Mouse (Mus musculus) embryonic facial prominence, embryonic 14.5 days (tissue): Measurements from ENCODE around the gene Acss1. TPM values are rescaled to one million over a fixed set of nuclear protein-coding genes. Genes with fewer than 3 reads are reported as not detected.

Experiments
- ATAC-seq: fragments of 200-750 bp; cut with Nextera tagmentation; 2 replicates; pipeline ENCODE4 v1.8.0; 2017; ENCODE audit warnings: low read depth, moderate number of reproducible peaks, moderate TSS enrichment
- DNase-seq: peaks from one replicate; pipeline ENCODE4 v3.0.0-alpha.2; 2015; ENCODE audit warnings: low spot score
- H3K27ac ChIP-seq: fragments of 300-500 bp; sonication (generic); replicated peaks from 2 replicates; pipeline ENCODE4 v1.5.1; 2014; ENCODE audit warnings: low read depth, mild to moderate bottlenecking, low read length, moderate library complexity
- H3K27me3 ChIP-seq: fragments of 300-500 bp; sonication (generic); replicated peaks from 2 replicates; pipeline ENCODE4 v1.6.1; 2014; ENCODE audit warnings: low read length; ENCODE audit not compliant: control insufficient read depth, insufficient read depth
- H3K36me3 ChIP-seq: fragments of 300-500 bp; sonication (generic); 2 replicates; pipeline ENCODE4 v1.6.1; 2014; ENCODE audit warnings: low read length, mixed read lengths; ENCODE audit not compliant: control insufficient read depth, insufficient read depth
- H3K4me1 ChIP-seq: fragments of 300-500 bp; sonication (generic); 2 replicates; pipeline ENCODE4 v1.6.1; 2014; ENCODE audit warnings: antibody characterized with exemption, low read length; ENCODE audit not compliant: control insufficient read depth, insufficient read depth
- H3K4me2 ChIP-seq: fragments of 300-500 bp; sonication (generic); 2 replicates; pipeline ENCODE4 v1.6.1; 2014; ENCODE audit warnings: low read depth, mild to moderate bottlenecking, low read length, moderate library complexity, mixed read lengths
- H3K4me3 ChIP-seq: fragments of 300-500 bp; sonication (generic); 2 replicates; pipeline ENCODE4 v1.5.1; 2014; ENCODE audit warnings: low read depth, mild to moderate bottlenecking, low read length
- H3K9ac ChIP-seq: fragments of 300-500 bp; sonication (generic); 2 replicates; pipeline ENCODE4 v1.6.1; 2014; ENCODE audit warnings: low read depth, mild to moderate bottlenecking, low read length, moderate library complexity, mixed read lengths
- H3K9me3 ChIP-seq: fragments of 300-500 bp; sonication (generic); 2 replicates; pipeline ENCODE4 v1.6.1; 2016; ENCODE audit warnings: low read length; ENCODE audit not compliant: control insufficient read depth
- WGBS: fragments of 180-500 bp; shearing (Covaris S2); extraction: QIAGEN DNeasy Blood & Tissue Kit; methylation state at CpG from one replicate; pipeline ENCODE4 v1.1.7; 2014; 5-methylcytosine and 5-hydroxymethylcytosine counted together
- polyA plus RNA-seq: library from polyadenylated mRNA; unstranded; fragments of >200 nt; fragmentation: Nextera tagmentation; extraction: Ambion mirVana; gene quantifications from 2 replicates; pipeline ENCODE4 v1.2.1, GENCODE M21; 2014

Gene Acss1
- polyA plus RNA-seq, 1 experiment from 2014 or later, result 7.8 TPM

- DNase-seq (no peak), ATAC-seq (no peak)
- H3K4me1 ChIP-seq, result no peaks in the 10 kb centered on the region
- no peaks in the 10 kb centered on the region for H3K36me3 ChIP-seq
- H3K9me3 ChIP-seq, result no peaks in the 10 kb centered on the region
- no peak overlapping the region for H3K9ac ChIP-seq
- H3K4me2 ChIP-seq, result no peak overlapping the region
- peaks cover 13% of the 10 kb centered on the region; the same call in 1 of the 2 replicates for H3K27me3 ChIP-seq
- no peak overlapping the region for H3K4me3 ChIP-seq
- 66% methylated on average over 2 of the region's 2 CpGs for WGBS
- no peak overlapping the region for H3K27ac ChIP-seq
These were observed 1.2 kb upstream of the Acss1 start for GRCm38 (mm10) chr2:150669454-150670045.

GRCm38 (mm10) chr2:150668956-150669355 is 656 bp upstream of the Acss1 start:
- Histone ChIP-seq H3K9me3 (no peaks in the 10 kb centered on the region), H3K4me1 (no peaks in the 10 kb centered on the region), H3K4me2 (no peak overlapping the region), H3K27ac (no peak overlapping the region), H3K36me3 (no peaks in the 10 kb centered on the region), H3K9ac (no peak overlapping the region), H3K27me3 (peaks cover 13% of the 10 kb centered on the region; the same call in 1 of the 2 replicates), H3K4me3 (no peak overlapping the region)
- no peak for DNase-seq
- no peak for ATAC-seq
- 74% methylated on average over 5 of the region's 5 CpGs for WGBS

- DNase-seq, result peak; percentile 37
- Histone ChIP-seq H3K9me3 (no peaks in the 10 kb centered on the region), H3K9ac (peak overlapping the region; percentile 70), H3K4me2 (peak overlapping the region; percentile 94), H3K4me3 (peak overlapping the region; percentile 69), H3K36me3 (no peaks in the 10 kb centered on the region), H3K27me3 (peaks cover 13% of the 10 kb centered on the region; the same call in 1 of the 2 replicates), H3K27ac (no peak overlapping the region), H3K4me1 (peaks cover 7% of the 10 kb centered on the region; the same call in 1 of the 2 replicates)
- WGBS, result 3% methylated on average over 17 of the region's 17 CpGs
- ATAC-seq, result peak; percentile 53
These were observed 1.1 kb downstream of the Acss1 start for GRCm38 (mm10) chr2:150667065-150667819.

- peak overlapping the region; percentile 69 for H3K4me3 ChIP-seq
- H3K4me1 ChIP-seq, result peaks cover 7% of the 10 kb centered on the region; the same call in 1 of the 2 replicates
- DNase-seq, result no peak
- WGBS, result 47% methylated on average over 7 of the region's 7 CpGs
- H3K4me2 ChIP-seq, result peak overlapping the region; percentile 94
- H3K9me3 ChIP-seq, result no peaks in the 10 kb centered on the region
- H3K27me3 ChIP-seq, result peaks cover 13% of the 10 kb centered on the region; the same call in 1 of the 2 replicates
- ATAC-seq, result no peak
- no peak overlapping the region for H3K27ac ChIP-seq
- no peak overlapping the region for H3K9ac ChIP-seq
- H3K36me3 ChIP-seq, result no peaks in the 10 kb centered on the region
These were observed 1.6 kb downstream of the Acss1 start for GRCm38 (mm10) chr2:150666723-150667064.

- no peak overlapping the region for H3K4me2 ChIP-seq
- WGBS, result 48% methylated on average over 10 of the region's 10 CpGs
- no peak overlapping the region for H3K9ac ChIP-seq
- no peaks in the 10 kb centered on the region for H3K9me3 ChIP-seq
- H3K27ac ChIP-seq, result no peak overlapping the region
- H3K4me3 ChIP-seq, result no peak overlapping the region
- H3K27me3 ChIP-seq, result peaks cover 13% of the 10 kb centered on the region; the same call in 1 of the 2 replicates
- ATAC-seq (no peak), DNase-seq (no peak)
- no peaks in the 10 kb centered on the region for H3K36me3 ChIP-seq
- H3K4me1 ChIP-seq, result peaks cover 7% of the 10 kb centered on the region; the same call in 1 of the 2 replicates
These were observed 2.5 kb downstream of the Acss1 start for GRCm38 (mm10) chr2:150665534-150666451.

- 63% methylated on average over 2 of the region's 2 CpGs for WGBS
- no peak for DNase-seq
These were observed 3.3 kb downstream of the Acss1 start for GRCm38 (mm10) chr2:150665006-150665405.

GRCm38 (mm10) chr2:150664152-150664920 is 4.0 kb downstream of the Acss1 start:
- H3K9me3 ChIP-seq, result no peaks in the 10 kb centered on the region
- no peak overlapping the region for H3K4me2 ChIP-seq
- H3K9ac ChIP-seq, result no peak overlapping the region
- H3K27ac ChIP-seq, result no peak overlapping the region
- H3K36me3 ChIP-seq, result no peaks in the 10 kb centered on the region
- 74% methylated on average over 5 of the region's 5 CpGs for WGBS
- peaks cover 7% of the 10 kb centered on the region; the same call in 1 of the 2 replicates for H3K4me1 ChIP-seq
- peaks cover 13% of the 10 kb centered on the region; the same call in 1 of the 2 replicates for H3K27me3 ChIP-seq
- ATAC-seq (no peak), DNase-seq (no peak)
- H3K4me3 ChIP-seq, result no peak overlapping the region

More at GRCm38 (mm10) chr2:150665006-150665405, 3.3 kb downstream of the Acss1 start:
- Histone ChIP-seq H3K4me3 (no peak overlapping the region), H3K9me3 (no peaks in the 10 kb centered on the region), H3K9ac (no peak overlapping the region), H3K4me1 (peaks cover 7% of the 10 kb centered on the region; the same call in 1 of the 2 replicates), H3K4me2 (no peak overlapping the region), H3K27ac (no peak overlapping the region), H3K36me3 (no peaks in the 10 kb centered on the region), H3K27me3 (peaks cover 13% of the 10 kb centered on the region; the same call in 1 of the 2 replicates)
- ATAC-seq, result no peak
